Mouse (Mus musculus): Measurements from ENCODE around the gene Hist4h4. TPM values are rescaled to one million over a fixed set of nuclear protein-coding genes. Genes with fewer than 3 reads are reported as not detected.
"Not testable (repeated sequence)": the region's sequence is repeated elsewhere in the genome, so short reads cannot be mapped to it uniquely, and the experiment has no call there.

Hist4h4 gene
- polyA plus RNA-seq, 1 experiment: 0.62 TPM

DNA sequence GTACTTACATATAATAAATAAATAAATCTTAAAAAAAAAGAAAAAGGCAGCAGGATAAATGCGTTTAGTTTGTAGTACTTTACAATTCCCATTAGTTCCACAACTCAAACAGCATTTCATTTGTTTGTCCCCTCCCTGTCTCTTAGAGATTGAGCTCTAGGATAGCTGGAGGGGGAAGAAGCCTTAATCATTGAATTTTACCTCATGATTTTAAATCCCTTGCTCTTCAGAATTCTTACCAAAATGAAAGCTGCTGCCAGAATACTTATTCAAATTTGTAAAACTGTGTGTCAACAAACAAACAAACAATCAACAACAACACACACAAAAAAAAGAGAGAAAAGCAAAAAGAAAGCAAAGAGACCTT, 1.2 kb upstream of the Hist4h4 start:
- Histone ChIP-seq H3K4me3 (replicated peaks; ENCODE audit: insufficient read depth, low read depth, low read length) (no peak overlapping the region), H3K27ac (ENCODE audit: insufficient read depth, low read length) (no peak overlapping the region), H3K4me1 (ENCODE audit: control insufficient read depth, insufficient read depth, low read length) (peaks cover 8% of the 10 kb centered on the region; the same call in 1 of the 2 replicates), H3K27me3 (ENCODE audit: control insufficient read depth, insufficient read depth, low read length) (no peaks in the 10 kb centered on the region)
- no peak for DNase-seq
- 89% methylated on average over 1 of the region's 1 CpGs for WGBS
- TF ChIP-seq CTCF (IDR thresholded peaks at IDR 0.05; ENCODE audit: borderline replicate concordance, insufficient read depth, low read depth, low read length): no peak
- TF ChIP-seq POLR2A (IDR thresholded peaks at IDR 0.05; ENCODE audit: borderline replicate concordance, insufficient read depth, low read length): no peak

DNA sequence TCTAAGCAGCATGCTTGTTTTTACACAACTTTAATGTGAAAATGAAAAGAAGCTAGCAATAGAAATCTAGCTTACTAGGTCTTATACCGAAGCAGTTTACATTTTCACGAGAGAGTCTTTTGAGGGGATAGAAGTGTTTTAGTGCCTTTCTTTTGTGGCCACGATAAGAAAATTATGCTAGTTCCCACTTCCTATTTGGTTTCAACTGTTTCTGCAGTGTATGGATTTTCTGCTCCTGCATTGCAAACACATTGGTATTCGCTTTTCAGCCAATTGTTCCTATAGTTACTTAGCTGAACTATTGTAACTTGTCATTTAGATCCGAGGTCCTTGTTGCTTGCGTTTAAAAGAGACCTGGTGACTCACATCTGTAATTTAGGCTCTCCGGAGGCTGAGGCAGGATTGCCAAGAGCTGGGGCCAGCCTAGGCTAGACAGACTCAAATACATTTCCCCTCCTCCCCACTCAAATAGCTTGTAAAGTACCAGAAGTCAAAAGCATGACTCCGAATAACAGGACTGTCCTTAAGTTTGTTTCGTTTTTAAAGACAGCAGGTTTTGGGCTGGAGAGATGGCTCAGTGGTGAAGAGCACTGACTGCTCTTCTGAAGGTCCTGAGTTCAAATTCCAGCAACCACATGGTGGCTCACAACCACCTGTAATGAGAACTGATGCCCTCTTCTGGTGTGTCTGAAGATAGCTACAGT, 642 bp upstream of the Hist4h4 start:
- Histone ChIP-seq H3K4me1 (ENCODE audit: control insufficient read depth, insufficient read depth, low read length) (peaks cover 8% of the 10 kb centered on the region; the same call in 1 of the 2 replicates), H3K27me3 (ENCODE audit: control insufficient read depth, insufficient read depth, low read length) (no peaks in the 10 kb centered on the region), H3K4me3 (replicated peaks; ENCODE audit: insufficient read depth, low read depth, low read length) (peak overlapping the region; percentile 16), H3K27ac (ENCODE audit: insufficient read depth, low read length) (no peak overlapping the region; the same call in 1 of the 2 replicates)
- no peak for TF ChIP-seq POLR2A (IDR thresholded peaks at IDR 0.05; ENCODE audit: borderline replicate concordance, insufficient read depth, low read length)
- WGBS: 33% methylated on average over 9 of the region's 9 CpGs
- no peak for DNase-seq

DNA sequence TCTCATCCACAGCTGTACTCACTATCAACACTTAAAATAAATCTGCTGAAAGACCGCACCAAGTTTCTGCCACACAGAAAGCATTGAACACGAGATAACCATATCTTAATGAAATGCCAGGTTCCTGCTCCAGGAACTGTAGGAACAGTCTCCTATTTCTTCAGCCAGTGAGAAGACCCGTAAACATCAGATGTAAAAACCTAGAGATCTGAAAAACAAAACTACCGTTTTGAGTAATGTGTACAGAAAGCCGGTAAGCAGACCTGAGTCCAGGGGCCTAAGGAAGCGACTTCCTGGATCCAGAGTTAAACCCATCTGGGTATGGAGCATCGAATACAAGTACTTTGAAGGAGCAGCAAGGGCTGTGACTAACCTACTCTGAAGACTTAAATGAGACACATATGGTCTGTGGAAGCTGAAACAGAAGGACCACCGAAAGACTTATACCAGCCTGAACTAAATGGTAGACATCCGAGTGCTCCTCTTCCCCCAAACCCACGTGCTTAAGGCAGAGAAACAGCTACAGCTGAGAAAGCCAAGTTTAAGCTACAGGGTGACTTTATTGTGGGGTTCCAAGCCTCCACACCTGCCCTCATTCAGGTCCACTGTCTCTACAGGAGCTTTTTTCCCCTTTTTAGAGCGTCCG, 999 bp downstream of the Hist4h4 start:
- TF ChIP-seq CTCF (IDR thresholded peaks at IDR 0.05; ENCODE audit: borderline replicate concordance, insufficient read depth, low read depth, low read length) (no peak), POLR2A (IDR thresholded peaks at IDR 0.05; ENCODE audit: borderline replicate concordance, insufficient read depth, low read length) (no peak)
- DNase-seq: no peak
- no peaks in the 10 kb centered on the region for H3K4me1 ChIP-seq (ENCODE audit: control insufficient read depth, insufficient read depth, low read length)
- peak overlapping the region; percentile 80 for H3K4me3 ChIP-seq (replicated peaks; ENCODE audit: insufficient read depth, low read depth, low read length)
- WGBS: 19% methylated on average over 12 of the region's 12 CpGs
- peak overlapping the region; percentile 23; the same call in 1 of the 2 replicates for H3K27ac ChIP-seq (ENCODE audit: insufficient read depth, low read length)
- no peaks in the 10 kb centered on the region for H3K27me3 ChIP-seq (ENCODE audit: control insufficient read depth, insufficient read depth, low read length)

DNA sequence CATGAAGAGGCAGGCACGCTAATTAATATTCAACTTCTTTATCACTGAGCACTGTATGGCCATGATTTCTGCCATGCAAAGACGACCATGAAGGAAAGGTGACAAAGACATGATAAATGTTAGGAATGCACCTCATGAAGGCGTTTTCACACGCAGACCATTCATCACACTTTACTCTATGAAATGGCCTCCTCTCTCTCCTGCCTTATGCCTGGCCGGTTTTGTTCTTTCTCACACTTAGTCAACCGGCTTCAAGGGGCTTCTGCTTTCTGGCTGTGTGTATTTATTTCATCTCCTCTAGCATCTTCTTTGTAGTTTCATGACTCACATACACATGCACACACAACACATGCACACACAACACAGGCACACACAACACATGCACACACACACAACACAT, 2.9 kb downstream of the Hist4h4 start:
- H3K4me1 ChIP-seq (ENCODE audit: control insufficient read depth, insufficient read depth, low read length): no peaks in the 10 kb centered on the region
- DNase-seq: no peak
- no peaks in the 10 kb centered on the region for H3K27me3 ChIP-seq (ENCODE audit: control insufficient read depth, insufficient read depth, low read length)
- TF ChIP-seq POLR2A (IDR thresholded peaks at IDR 0.05; ENCODE audit: borderline replicate concordance, insufficient read depth, low read length) (no peak), CTCF (IDR thresholded peaks at IDR 0.05; ENCODE audit: borderline replicate concordance, insufficient read depth, low read depth, low read length) (no peak)
- 87% methylated on average over 6 of the region's 6 CpGs for WGBS
- H3K27ac ChIP-seq (ENCODE audit: insufficient read depth, low read length): no peak overlapping the region
- no peak overlapping the region for H3K4me3 ChIP-seq (replicated peaks; ENCODE audit: insufficient read depth, low read depth, low read length)

DNA sequence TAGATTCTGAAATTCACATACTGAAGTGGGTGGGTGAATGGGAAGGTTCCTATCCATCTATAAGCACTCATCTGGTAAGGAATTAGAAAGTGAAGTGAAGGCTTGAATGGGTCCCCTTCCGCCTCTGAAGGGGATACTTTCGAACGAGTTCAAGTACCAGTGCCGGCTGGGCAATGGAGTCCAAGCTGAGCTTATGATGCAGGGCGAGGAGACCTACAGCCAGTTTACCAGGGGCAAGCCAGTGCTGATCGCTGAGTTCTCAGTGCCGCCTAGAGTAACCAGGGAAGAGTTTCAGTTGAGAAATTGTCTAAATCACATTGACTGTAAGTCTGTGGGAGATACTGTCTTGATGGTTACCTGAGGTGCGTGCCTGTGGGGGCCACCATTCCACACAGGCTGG, 3.5 kb downstream of the Hist4h4 start:
- Histone ChIP-seq H3K27me3 (ENCODE audit: control insufficient read depth, insufficient read depth, low read length) (no peaks in the 10 kb centered on the region), H3K4me3 (replicated peaks; ENCODE audit: insufficient read depth, low read depth, low read length) (no peak overlapping the region), H3K27ac (ENCODE audit: insufficient read depth, low read length) (no peak overlapping the region), H3K4me1 (ENCODE audit: control insufficient read depth, insufficient read depth, low read length) (no peaks in the 10 kb centered on the region)
- no peak for DNase-seq
- TF ChIP-seq CTCF (IDR thresholded peaks at IDR 0.05; ENCODE audit: borderline replicate concordance, insufficient read depth, low read depth, low read length) (no peak), POLR2A (IDR thresholded peaks at IDR 0.05; ENCODE audit: borderline replicate concordance, insufficient read depth, low read length) (no peak)
- 95% methylated on average over 8 of the region's 8 CpGs for WGBS

DNA sequence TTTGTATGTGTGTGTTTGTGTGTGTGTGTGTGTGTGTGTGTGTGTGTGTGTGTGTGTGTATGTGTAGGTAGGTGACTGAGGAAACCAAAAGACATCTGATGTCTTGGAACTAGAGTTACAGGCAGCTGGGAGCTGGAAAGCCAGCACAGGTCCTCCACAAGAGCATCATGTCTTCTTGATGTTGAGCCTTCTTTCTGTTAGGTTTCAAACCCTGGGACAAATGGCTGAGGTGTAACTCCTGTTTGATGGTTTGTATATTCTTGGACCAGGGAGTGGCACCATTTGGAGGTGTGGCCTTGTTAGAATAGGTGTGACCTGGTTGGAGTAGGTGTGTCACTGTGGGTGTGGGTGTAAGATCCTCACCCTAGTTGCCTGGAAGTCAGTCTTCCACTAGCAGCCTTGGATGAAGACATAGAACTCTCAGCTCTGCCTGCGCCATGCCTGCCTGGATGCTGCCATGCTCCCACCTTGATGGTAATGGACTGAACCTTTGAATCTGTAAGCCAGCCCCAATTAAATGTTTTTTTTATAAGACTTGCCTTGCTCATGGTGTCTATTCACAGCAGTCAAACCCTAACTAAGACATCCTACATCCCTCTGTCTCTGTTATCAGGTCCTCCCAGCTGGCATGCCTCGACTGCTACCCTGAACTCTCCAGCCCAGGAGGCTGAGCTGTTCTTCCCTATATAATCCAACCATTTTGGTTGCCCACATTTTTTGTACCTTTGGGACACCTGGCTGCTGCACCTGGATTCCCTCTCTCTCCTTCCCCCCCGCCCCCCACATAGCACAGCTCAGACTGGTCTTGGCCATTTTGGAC, 6.1 kb downstream of the Hist4h4 start:
- H3K4me3 ChIP-seq (replicated peaks; ENCODE audit: insufficient read depth, low read depth, low read length); DNase-seq; H3K27ac ChIP-seq (ENCODE audit: insufficient read depth, low read length); H3K27me3 ChIP-seq (ENCODE audit: control insufficient read depth, insufficient read depth, low read length); H3K4me1 ChIP-seq (ENCODE audit: control insufficient read depth, insufficient read depth, low read length): not testable (repeated sequence)
- WGBS: 90% methylated on average over 3 of the region's 3 CpGs

DNA sequence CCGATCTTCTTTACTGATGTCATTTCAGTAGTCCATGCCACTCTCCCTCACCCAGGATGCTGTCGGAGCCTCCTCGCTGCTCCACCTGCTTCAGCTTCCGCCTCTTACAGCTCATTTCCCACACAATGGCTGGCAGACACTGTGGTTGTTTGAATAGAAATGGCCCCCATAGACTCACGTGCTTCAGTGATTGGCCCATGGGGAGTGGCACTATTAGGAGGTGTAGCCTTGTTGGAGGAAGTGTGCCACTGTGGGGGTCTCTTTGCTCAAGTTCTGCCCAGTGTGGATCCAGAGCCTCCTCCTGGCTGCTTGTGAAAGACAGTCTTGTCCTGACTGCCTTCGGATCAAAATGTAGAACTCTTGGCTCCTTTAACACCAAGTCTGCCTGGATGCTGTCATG, 8.4 kb downstream of the Hist4h4 start:
- TF ChIP-seq CTCF (IDR thresholded peaks at IDR 0.05; ENCODE audit: borderline replicate concordance, insufficient read depth, low read depth, low read length): no peak
- no peak for TF ChIP-seq POLR2A (IDR thresholded peaks at IDR 0.05; ENCODE audit: borderline replicate concordance, insufficient read depth, low read length)
- H3K4me1 ChIP-seq (ENCODE audit: control insufficient read depth, insufficient read depth, low read length): no peaks in the 10 kb centered on the region
- no peak overlapping the region for H3K4me3 ChIP-seq (replicated peaks; ENCODE audit: insufficient read depth, low read depth, low read length)
- no peak overlapping the region for H3K27ac ChIP-seq (ENCODE audit: insufficient read depth, low read length)
- no peak for DNase-seq
- no peaks in the 10 kb centered on the region for H3K27me3 ChIP-seq (ENCODE audit: control insufficient read depth, insufficient read depth, low read length)
- 63% methylated on average over 6 of the region's 6 CpGs for WGBS

DNA sequence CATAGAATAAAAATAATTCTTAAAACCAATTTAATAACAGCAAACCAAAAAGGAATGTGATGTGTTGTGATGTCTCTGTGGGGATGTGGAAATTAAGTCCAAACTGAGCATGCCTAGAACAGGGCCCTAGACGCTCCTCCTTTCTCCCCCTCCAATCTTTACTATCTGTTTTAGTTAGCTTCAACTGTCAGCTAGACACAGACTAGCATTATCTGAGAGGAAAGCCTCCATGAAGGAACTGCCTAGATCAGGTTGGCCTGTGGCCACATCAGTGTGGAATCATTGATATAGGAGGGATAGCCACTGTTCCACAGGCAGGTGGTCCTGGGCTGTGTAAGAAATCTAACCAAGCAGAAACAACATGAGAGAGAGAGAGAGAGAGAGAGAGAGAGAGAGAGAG, 9.1 kb downstream of the Hist4h4 start:
- TF ChIP-seq POLR2A (IDR thresholded peaks at IDR 0.05; ENCODE audit: borderline replicate concordance, insufficient read depth, low read length) (no peak), CTCF (IDR thresholded peaks at IDR 0.05; ENCODE audit: borderline replicate concordance, insufficient read depth, low read depth, low read length) (no peak)
- Histone ChIP-seq H3K27ac (ENCODE audit: insufficient read depth, low read length) (no peak overlapping the region), H3K4me3 (replicated peaks; ENCODE audit: insufficient read depth, low read depth, low read length) (no peak overlapping the region), H3K27me3 (ENCODE audit: control insufficient read depth, insufficient read depth, low read length) (no peaks in the 10 kb centered on the region), H3K4me1 (ENCODE audit: control insufficient read depth, insufficient read depth, low read length) (no peaks in the 10 kb centered on the region)
- WGBS: 88% methylated on average over 1 of the region's 1 CpGs
- DNase-seq: no peak

Data from cerebellum, adult 2 months (tissue).